Mouse (Mus musculus) gastrocnemius, postnatal 36 days (tissue): ENCODE results near the gene Dctn1. TPM values are rescaled to one million over a fixed set of nuclear protein-coding genes. Genes with fewer than 3 reads are reported as not detected.

Experiments
- DNase-seq, 2 experiments: peaks; one replicate each; pipeline ENCODE4 v3.0.0; 2022
- intact Hi-C: fragments of 180-260 bp; cut with DNase I; formaldehyde crosslinking; loops from one replicate; pipeline ENCODE4 v1.15.1; 2025
- total RNA-seq, 2 experiments: library from RNA; stranded (reverse); gene quantifications; 2 replicates each; pipeline ENCODE4 v1.2.3; 2021

Gene Dctn1
- total RNA-seq, 2 experiments from 2014 or later, result 128 to 135 TPM

- DNase-seq, result peak in 1 of 2 experiments; percentile 35
- intact Hi-C loops, result loop anchor here (5.0 kb wide), 1 partner anchor 105 kb away; no protein-coding TSS in a partner anchor
Observed at GRCm38 (mm10) chr6:83162701-83163100, 3.0 kb upstream of the Dctn1 start.

DNA sequence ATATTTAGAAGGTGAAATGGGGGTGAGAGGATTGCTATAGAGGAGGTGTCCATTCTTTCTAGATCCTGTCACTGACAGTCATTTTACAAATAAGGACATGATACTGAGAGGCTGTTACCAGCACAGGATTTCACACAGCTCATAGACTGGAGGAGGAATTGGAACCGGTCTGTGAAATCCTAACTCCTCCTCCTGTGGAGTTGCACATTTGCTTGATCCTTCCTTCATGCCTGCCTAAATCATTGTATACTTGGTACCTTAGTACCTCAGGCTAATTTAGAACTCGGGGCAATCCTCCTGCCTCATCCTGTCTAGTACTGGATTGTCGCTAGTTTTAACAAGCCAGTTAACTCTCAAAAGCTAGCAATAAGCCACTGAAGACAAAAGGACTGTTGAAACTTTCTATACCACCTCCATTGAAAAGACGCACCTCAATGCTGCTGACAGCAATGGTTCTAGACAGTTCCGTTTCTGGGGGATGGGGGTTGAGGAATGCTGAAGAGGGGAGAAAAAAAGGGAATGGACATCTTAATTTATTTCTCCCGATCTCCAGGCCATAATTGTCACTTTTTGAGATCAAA, 604 bp upstream of the Dctn1 start:
- no peak for DNase-seq
- intact Hi-C loops, result no loop called here

DNA sequence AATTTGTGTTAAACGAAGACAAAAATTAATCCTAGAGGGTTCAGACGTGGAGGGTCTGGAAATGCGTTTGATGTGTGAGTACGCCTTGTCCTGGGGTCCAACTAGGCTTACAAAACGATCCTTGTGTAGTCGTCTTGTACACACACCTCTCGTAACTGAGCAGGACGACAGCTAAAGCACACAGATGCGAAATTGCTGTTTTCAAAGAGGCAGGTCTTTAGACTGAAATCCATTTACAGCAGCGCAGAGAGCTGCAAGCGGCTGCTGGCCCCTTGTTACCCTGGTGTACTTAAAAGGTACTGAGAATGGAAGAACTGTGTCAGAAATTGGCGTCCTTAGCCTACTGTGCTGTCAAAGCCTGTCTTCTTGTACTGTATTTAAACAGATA, 517 bp downstream of the Dctn1 start:
- intact Hi-C loops, result no loop called here
- no peak for DNase-seq

- intact Hi-C loops, result no loop called here
- DNase-seq, result no peak
Observed at GRCm38 (mm10) chr6:83169872-83170271, 4.2 kb downstream of the Dctn1 start.

- intact Hi-C loops, result no loop called here
- no peak for DNase-seq
Observed at GRCm38 (mm10) chr6:83171063-83171462, 5.3 kb downstream of the Dctn1 start.

- intact Hi-C loops, result no loop called here
- DNase-seq, result no peak
Observed at GRCm38 (mm10) chr6:83172240-83172920, 6.7 kb downstream of the Dctn1 start.

- peak; percentile 34 to 44 for DNase-seq
- intact Hi-C loops, result no loop called here
Observed at GRCm38 (mm10) chr6:83175996-83176395, 10.3 kb downstream of the Dctn1 start.

DNA sequence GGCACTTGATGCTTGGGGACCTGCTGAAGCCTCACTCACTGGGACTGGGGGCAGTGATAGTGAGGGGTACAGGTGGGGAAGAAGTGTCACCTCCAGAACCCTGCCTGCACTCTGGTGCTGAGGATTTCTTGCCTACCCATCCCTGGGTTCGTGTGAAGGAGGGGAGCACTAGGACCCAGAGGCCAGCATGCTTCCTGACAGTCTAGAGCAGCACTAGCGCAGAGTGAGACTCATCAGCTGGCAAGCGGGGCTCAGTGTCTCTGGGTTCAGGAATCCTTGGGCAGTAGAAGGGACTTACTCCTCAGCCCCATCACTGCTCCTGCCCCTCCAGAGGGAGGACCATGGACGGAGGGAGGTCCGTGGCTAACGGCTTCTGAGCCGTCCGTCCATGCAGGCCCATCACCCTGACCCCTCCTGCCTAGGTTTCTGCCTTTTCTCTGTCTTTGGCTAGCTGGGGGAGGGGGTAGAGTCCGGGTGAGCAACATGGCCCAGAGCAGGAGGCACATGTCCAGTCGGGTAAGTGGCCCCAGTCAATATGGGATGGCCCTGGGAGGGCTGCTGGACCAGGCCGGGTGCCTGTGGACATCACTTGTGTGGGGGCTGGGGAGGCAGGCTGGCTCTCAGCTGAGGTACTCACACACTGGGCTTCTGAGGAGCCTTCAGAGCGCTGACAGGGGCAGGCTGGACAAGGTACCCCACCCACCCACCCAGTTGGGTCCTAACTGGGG, 13.8 kb downstream of the Dctn1 start:
- intact Hi-C loops, result no loop called here
- DNase-seq, result no peak

GRCm38 (mm10) chr6:83180605-83181004, 14.9 kb downstream of the Dctn1 start:
- no peak for DNase-seq
- intact Hi-C loops, result no loop called here

GRCm38 (mm10) chr6:83184858-83185435, 19.2 kb downstream of the Dctn1 start:
- no peak for DNase-seq
- intact Hi-C loops, result no loop called here

DNA sequence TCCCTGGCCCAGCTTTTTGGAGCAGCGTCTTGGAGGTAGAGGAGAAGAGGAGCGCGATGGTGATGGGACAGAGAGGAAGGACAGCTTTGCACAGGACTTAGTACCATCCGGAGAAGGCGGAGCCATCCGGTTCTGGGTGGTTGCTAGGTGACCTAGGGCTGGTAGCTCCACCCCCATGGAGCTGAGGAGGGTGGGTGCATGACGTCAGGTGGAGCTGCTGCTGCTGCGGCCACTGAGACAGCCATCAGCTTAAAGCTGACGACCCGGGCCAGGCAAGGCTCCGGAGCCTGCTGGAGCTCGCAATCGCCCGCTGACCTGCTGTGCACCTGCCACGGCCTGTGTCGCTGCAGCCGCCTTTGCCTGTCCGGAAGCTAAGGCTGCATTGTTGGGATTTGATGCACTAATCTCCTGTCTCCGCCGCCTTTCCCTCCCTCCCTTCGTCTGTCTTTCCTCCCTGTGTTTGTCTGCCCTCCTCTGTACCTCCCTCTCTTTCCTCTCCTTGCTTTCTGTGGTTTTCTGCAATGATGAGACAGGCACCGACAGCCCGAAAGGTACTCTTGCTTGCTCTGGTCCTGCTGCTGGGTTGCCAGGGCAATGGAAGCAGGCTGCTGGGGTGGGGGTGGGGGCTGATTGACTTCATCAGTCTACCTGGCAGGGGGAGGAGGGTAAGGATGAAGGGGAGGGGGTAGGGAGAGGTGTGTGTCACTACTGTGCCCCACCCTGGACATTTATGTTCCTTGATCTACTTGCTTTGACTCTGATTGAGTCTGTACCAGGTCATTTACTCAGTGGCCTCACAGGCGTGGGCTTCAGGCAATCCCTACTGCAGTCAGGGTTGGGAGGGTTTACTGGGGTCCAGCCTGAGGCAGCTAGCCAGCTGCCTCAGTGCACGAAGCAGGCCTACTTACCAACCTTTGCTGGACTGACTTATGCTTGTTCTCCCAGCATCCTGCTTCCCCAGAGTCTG, 20.5 kb downstream of the Dctn1 start:
- intact Hi-C loops, result no loop called here
- DNase-seq, result peak in 1 of 2 experiments; percentile 28

- DNase-seq, result no peak
- intact Hi-C loops, result no loop called here
Observed at GRCm38 (mm10) chr6:83186946-83187345, 21.2 kb downstream of the Dctn1 start.

DNA sequence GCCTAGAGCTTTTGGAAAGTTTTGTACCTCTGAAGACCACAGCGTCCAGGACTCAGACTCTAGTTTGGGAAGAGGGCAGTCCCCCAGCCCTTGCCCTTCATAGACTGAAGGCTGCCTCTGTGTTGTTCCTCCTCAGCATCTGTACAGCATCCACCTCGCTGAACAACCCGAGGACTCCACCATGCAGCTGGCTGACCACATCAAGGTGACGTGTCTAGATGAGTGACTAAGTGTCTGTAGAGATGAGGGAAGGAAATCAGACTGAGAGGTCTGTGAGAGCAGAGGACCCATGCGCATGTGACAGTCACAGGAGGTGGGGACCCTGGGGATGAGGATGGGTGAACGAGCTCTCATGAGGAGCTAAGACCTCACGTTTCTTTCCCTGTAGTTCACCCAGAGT, 27.9 kb downstream of the Dctn1 start:
- intact Hi-C loops, result no loop called here
- no peak for DNase-seq

GRCm38 (mm10) chr6:83197345-83198004, 31.8 kb downstream of the Dctn1 start:
- intact Hi-C loops, result no loop called here
- DNase-seq, result no peak

- intact Hi-C loops, result no loop called here
- DNase-seq, result no peak
Observed at GRCm38 (mm10) chr6:83203320-83203719, 37.6 kb downstream of the Dctn1 start.

DNA sequence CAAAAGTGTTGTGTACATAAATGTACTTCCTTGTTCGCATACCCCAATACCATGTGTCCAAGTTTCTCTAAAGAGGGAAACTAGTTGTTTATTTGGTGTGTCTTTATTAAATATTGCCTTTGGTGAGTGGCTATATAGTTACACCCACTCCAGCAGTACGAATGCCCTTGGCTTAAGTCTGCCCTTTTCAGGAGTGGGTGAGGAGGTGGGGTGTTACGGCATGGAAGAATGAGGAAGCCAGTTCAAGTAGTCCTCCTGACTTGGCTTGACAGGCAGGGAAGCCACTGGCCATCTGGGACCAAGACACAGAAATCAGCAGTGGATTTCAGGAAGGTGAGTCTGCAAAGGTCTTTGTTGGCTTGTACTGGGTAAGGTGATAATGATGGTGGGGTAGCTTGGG, 40.1 kb downstream of the Dctn1 start:
- DNase-seq, result no peak
- intact Hi-C loops, result no loop called here

DNA sequence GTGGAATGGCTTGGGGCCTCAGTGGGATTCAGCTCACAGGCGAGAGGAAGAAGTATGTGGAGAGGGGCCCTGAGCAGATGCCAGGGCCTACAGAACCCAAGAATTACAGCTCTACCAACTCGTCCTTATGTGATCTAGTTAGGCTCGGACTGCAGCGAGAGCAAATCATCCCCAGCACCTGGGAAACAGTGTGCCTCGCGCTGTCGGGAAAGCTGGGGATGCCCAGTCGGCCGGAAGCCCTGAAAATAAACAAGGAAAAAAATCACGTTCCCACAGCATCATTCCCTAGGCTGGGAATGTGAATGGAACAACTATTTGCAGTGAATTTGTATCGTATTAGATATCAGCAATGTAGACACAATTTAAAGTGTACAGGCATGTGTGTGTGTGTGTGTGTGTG, 40.6 kb downstream of the Dctn1 start:
- intact Hi-C loops, result no loop called here
- DNase-seq, result no peak

- no peak for DNase-seq
- intact Hi-C loops, result no loop called here
Observed at GRCm38 (mm10) chr6:83207361-83208049, 41.8 kb downstream of the Dctn1 start.

DNA sequence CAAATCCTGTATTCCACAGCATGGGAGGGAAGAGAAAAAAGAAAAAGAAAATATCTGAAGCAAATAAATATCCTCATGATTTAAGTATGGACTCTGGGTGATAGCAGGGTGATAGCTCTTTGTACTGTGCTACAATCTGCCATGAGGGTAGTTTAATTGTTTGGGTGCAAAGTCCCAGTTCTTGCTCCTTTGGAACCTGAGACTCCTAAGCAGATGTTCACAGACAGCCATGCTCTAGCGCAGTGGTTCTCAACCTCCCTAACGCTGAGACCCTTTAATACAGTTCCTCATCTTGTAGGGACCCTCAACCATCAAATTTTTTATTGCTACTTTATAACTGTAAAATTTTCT, 42.3 kb downstream of the Dctn1 start:
- DNase-seq, result no peak
- intact Hi-C loops, result no loop called here
